Mouse (Mus musculus): Measurements from ENCODE around the gene Ppp4r1. TPM values are rescaled to one million over a fixed set of nuclear protein-coding genes. Genes with fewer than 3 reads are reported as not detected.

Ppp4r1 gene
- polyA plus RNA-seq, 1 experiment from 2014 or later = 48.0 TPM

GRCm38 (mm10) chr17:65885697-65886529, 103.5 kb downstream of the Ppp4r1 start, which contains the start of gene Ralbp1:
TSS of gene Ralbp1 (minus strand) at chr17:65885798.
- H3K36me3 ChIP-seq = no peaks in the 10 kb centered on the region
- ATAC-seq = no peak
- H3K9ac ChIP-seq (replicated peaks) = peak within 1 kb of the TSS; percentile 94
- no peaks in the 10 kb centered on the region for H3K9me3 ChIP-seq
- H3K4me2 ChIP-seq (replicated peaks) = peak within 1 kb of the TSS; percentile 96
- peak within 1 kb of the TSS; percentile 92 for H3K27ac ChIP-seq
- no peaks in the 10 kb centered on the region for H3K27me3 ChIP-seq
- peak within 1 kb of the TSS; percentile 98 for H3K4me3 ChIP-seq (replicated peaks)
- H3K4me1 ChIP-seq (replicated peaks) = peaks cover 36% of the 10 kb centered on the region
- 11% methylated on average over 14 of the region's 14 CpGs for WGBS

DNA sequence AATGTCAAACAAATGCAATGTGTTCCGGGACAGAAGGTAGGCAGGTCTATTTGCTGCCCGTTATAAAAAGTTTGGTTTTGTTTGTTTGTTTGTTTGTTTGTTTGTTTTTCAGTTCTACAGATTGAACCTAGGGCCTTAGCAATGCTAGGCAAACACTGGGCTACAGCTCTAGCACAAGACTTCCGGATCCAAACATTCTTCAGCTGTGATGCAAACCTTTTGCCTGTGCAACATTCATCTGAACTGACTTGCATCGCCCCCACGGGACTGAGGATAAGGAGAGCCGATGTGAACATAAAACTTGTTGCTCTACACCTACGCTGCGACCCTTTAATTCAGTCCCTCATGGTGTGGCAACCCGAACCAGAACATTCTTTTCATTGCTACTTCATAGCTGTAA, 104.2 kb downstream of the Ppp4r1 start:
- peak overlapping the region; percentile 76 for H3K9ac ChIP-seq (replicated peaks)

DNA sequence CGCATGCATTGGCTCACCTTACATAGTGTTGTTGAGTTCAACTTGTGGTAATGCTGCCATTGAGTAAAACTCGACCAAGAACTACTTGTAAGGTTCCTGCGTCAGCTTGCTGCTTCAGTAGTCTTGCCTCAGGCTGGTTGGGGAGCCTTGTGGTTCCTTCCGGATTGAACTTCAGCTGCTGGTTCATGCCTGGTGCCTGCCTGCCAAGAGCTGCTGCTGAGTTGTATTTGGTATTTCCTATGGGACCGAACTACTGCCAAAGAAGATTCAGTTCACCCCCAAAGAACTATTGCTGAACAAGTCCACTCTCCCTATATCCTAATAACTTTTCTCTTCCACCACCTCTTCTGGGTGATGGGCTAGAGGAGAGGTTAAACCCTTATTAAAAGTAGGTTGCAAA, 107.1 kb downstream of the Ppp4r1 start:
- no peaks in the 10 kb centered on the region for H3K9me3 ChIP-seq
- WGBS = 88% methylated on average over 5 of the region's 5 CpGs
- no peak for ATAC-seq

More for the DNA sequence above, 104.2 kb downstream of the Ppp4r1 start:
- H3K9me3 ChIP-seq = no peaks in the 10 kb centered on the region
- no peaks in the 10 kb centered on the region for H3K36me3 ChIP-seq
- peak overlapping the region; percentile 92 for H3K27ac ChIP-seq
- no peaks in the 10 kb centered on the region for H3K27me3 ChIP-seq
- H3K4me2 ChIP-seq (replicated peaks) = peak overlapping the region; percentile 96
- WGBS = 83% methylated on average over 9 of the region's 9 CpGs
- no peak for ATAC-seq
- peak overlapping the region; percentile 98 for H3K4me3 ChIP-seq (replicated peaks)
- H3K4me1 ChIP-seq (replicated peaks) = peaks cover 36% of the 10 kb centered on the region

More for the DNA sequence above, 107.1 kb downstream of the Ppp4r1 start:
- Histone ChIP-seq H3K27me3 (no peaks in the 10 kb centered on the region), H3K4me3 (replicated peaks) (no peak overlapping the region), H3K36me3 (no peaks in the 10 kb centered on the region), H3K4me2 (replicated peaks) (no peak overlapping the region), H3K27ac (no peak overlapping the region), H3K4me1 (replicated peaks) (peaks cover 12% of the 10 kb centered on the region), H3K9ac (replicated peaks) (no peak overlapping the region)

Other genes with a start within 250 kb of the Ppp4r1 start
- 0.09 and 0.28 TPM in 2 replicates for gene Tmem232, start 241.8 kb upstream of the Ppp4r1 start, polyA plus RNA-seq (2015; fragmentation: Nextera tagmentation; extraction: Ambion mirVana)
- 244 and 247 TPM in 2 replicates for gene Vapa, start 169.0 kb upstream of the Ppp4r1 start, polyA plus RNA-seq (2015; fragmentation: Nextera tagmentation; extraction: Ambion mirVana)
- gene Txndc2, start 140.4 kb upstream of the Ppp4r1 start, polyA plus RNA-seq (2015; fragmentation: Nextera tagmentation; extraction: Ambion mirVana) = 0.26 TPM in 1 of 2 replicates, not detected in the other
- gene Rab31, start 9.8 kb upstream of the Ppp4r1 start, polyA plus RNA-seq (2015; fragmentation: Nextera tagmentation; extraction: Ambion mirVana) = 71.6 and 74.8 TPM in 2 replicates
- 49.8 TPM in 2 replicates for gene Ralbp1, start 103.2 kb downstream of the Ppp4r1 start, polyA plus RNA-seq (2015; fragmentation: Nextera tagmentation; extraction: Ambion mirVana)
- gene Twsg1, start 168.7 kb downstream of the Ppp4r1 start, polyA plus RNA-seq (2015; fragmentation: Nextera tagmentation; extraction: Ambion mirVana) = 66.5 and 70.2 TPM in 2 replicates